Mouse (Mus musculus): ENCODE data around the gene Skint8.

GRCm38 (mm10) chr4:111886607-111887006 lies 32.6 kb upstream of the Skint8 start:
- TF ChIP-seq CTCF (IDR thresholded peaks at IDR 0.05; ENCODE audit: low read depth, low read length), result peak; percentile 58
- TF ChIP-seq GATA1 (IDR thresholded peaks at IDR 0.05; ENCODE audit: borderline replicate concordance, low read length), result no peak
- no peak for TF ChIP-seq GATA2 (IDR thresholded peaks at IDR 0.05; ENCODE audit: borderline replicate concordance, low read depth, low read length)

Measured in G1E (cell line).